Mouse (Mus musculus) macrophage (primary cell): ENCODE measurements around the gene Rsph4a. TPM values are rescaled to one million over a fixed set of nuclear protein-coding genes. Genes with fewer than 3 reads are reported as not detected.
"Not testable (repeated sequence)": the region's sequence is repeated elsewhere in the genome, so short reads cannot be mapped to it uniquely, and the experiment has no call there.

ENCODE experiments used
- H3K27ac ChIP-seq: fragments of 350-480 bp; formaldehyde crosslinking; 2 replicates; pipeline ENCODE4 v1.9.0; 2021
- H3K36me3 ChIP-seq: fragments of 350-480 bp; formaldehyde crosslinking; 2 replicates; pipeline ENCODE4 v1.9.0; 2021; ENCODE audit errors: inconsistent target
- H3K4me3 ChIP-seq: fragments of 350-480 bp; formaldehyde crosslinking; 2 replicates; pipeline ENCODE4 v1.9.0; 2021; ENCODE audit errors: inconsistent target
- H3K79me2 ChIP-seq: fragments of 350-480 bp; formaldehyde crosslinking; 2 replicates; pipeline ENCODE4 v1.9.0; 2021; ENCODE audit errors: inconsistent target
- WGBS: methylation state at CpG from one replicate; pipeline ENCODE4 v1.1.7; 2026; ENCODE audit warnings: inconsistent platforms; ENCODE audit not compliant: missing documents; 5-methylcytosine and 5-hydroxymethylcytosine counted together
- polyA plus RNA-seq: library from polyadenylated mRNA; stranded (reverse); fragments of 250-400 nt; gene quantifications from 3 replicates; pipeline ENCODE4 v1.2.4, GENCODE M21; 2018; ENCODE audit warnings: inconsistent platforms
- total RNA-seq, 78 experiments: library from RNA; depleted of rRNA; stranded (reverse); fragments of 250-400 nt; gene quantifications; 1 replicate in 9 of 78; 2 replicates in 24 of 78; 3 replicates in 43 of 78; 4 replicates in 2 of 78; pipeline ENCODE4 v1.2.4; 2018; ENCODE audit warnings: inconsistent platforms in 56 of 78

Rsph4a gene
- total RNA-seq (2018; cell fraction: chromatin; rRNA removed) = not detected
- not detected for total RNA-seq (2018; cell fraction: cytosol; rRNA removed)
- not detected for total RNA-seq (2018; cell fraction: nucleus; rRNA removed)
- not detected in 3 replicates for polyA plus RNA-seq

- WGBS = 6% methylated on average over 17 of the region's 17 CpGs
- Histone ChIP-seq H3K79me2 (no peaks in the 10 kb centered on the region), H3K4me3 (no peak within 1 kb of the TSS), H3K36me3 (no peaks in the 10 kb centered on the region), H3K27ac (no peak within 1 kb of the TSS)
Measured at GRCm38 (mm10) chr10:33904530-33905481, at the start of gene Rsph4a. Gene Rsph4a (plus strand): TSS chr10:33905111.

GRCm38 (mm10) chr10:33857421-33857820 lies 47.5 kb upstream of the Rsph4a start, which contains the start of gene Sult3a1:
Gene Sult3a1 (plus strand): TSS chr10:33857721.
- Histone ChIP-seq H3K79me2 (no peaks in the 10 kb centered on the region), H3K27ac (no peak within 1 kb of the TSS), H3K4me3 (no peak within 1 kb of the TSS), H3K36me3 (no peaks in the 10 kb centered on the region)

GRCm38 (mm10) chr10:33865994-33866393 lies 38.9 kb upstream of the Rsph4a start:
- no peak overlapping the region for H3K4me3 ChIP-seq
- H3K36me3 ChIP-seq = no peaks in the 10 kb centered on the region
- WGBS = 79% methylated on average over 2 of the region's 2 CpGs
- no peaks in the 10 kb centered on the region for H3K79me2 ChIP-seq
- no peak overlapping the region for H3K27ac ChIP-seq

- Histone ChIP-seq H3K36me3 (no peaks in the 10 kb centered on the region), H3K27ac (no peak overlapping the region), H3K79me2 (no peaks in the 10 kb centered on the region), H3K4me3 (no peak overlapping the region)
- WGBS = 14% methylated on average over 1 of the region's 1 CpGs
Measured at GRCm38 (mm10) chr10:33870441-33870840, 34.5 kb upstream of the Rsph4a start.

- no peaks in the 10 kb centered on the region for H3K36me3 ChIP-seq
- no peak overlapping the region for H3K27ac ChIP-seq
- no peak overlapping the region for H3K4me3 ChIP-seq
- 81% methylated on average over 2 of the region's 2 CpGs for WGBS
- no peaks in the 10 kb centered on the region for H3K79me2 ChIP-seq
Measured at GRCm38 (mm10) chr10:33872672-33873398, 32.1 kb upstream of the Rsph4a start.

- not testable (repeated sequence) for H3K27ac ChIP-seq, H3K36me3 ChIP-seq, H3K79me2 ChIP-seq, H3K4me3 ChIP-seq
- 93% methylated on average over 2 of the region's 2 CpGs for WGBS
Measured at GRCm38 (mm10) chr10:33882411-33882810, 22.5 kb upstream of the Rsph4a start.

GRCm38 (mm10) chr10:33901520-33901919 lies 3.4 kb upstream of the Rsph4a start:
- H3K79me2 ChIP-seq, H3K4me3 ChIP-seq, H3K36me3 ChIP-seq, H3K27ac ChIP-seq: not testable (repeated sequence)
- 100% methylated on average over 1 of the region's 1 CpGs for WGBS

GRCm38 (mm10) chr10:33905489-33905888 lies 578 bp downstream of the Rsph4a start:
- Histone ChIP-seq H3K36me3 (no peaks in the 10 kb centered on the region), H3K27ac (no peak overlapping the region), H3K4me3 (no peak overlapping the region), H3K79me2 (no peaks in the 10 kb centered on the region)
- 17% methylated on average over 6 of the region's 6 CpGs for WGBS

GRCm38 (mm10) chr10:33940702-33941101 lies 35.8 kb downstream of the Rsph4a start:
- H3K4me3 ChIP-seq = no peak overlapping the region

GRCm38 (mm10) chr10:33945390-33945789 lies 40.5 kb downstream of the Rsph4a start:
- Histone ChIP-seq H3K79me2 (peaks cover 100% of the 10 kb centered on the region), H3K36me3 (peaks cover 68% of the 10 kb centered on the region), H3K4me3 (no peak overlapping the region), H3K27ac (no peak overlapping the region)
- WGBS = 97% methylated on average over 3 of the region's 3 CpGs

More at GRCm38 (mm10) chr10:33940702-33941101, 35.8 kb downstream of the Rsph4a start:
- no peak overlapping the region for H3K27ac ChIP-seq
- peaks cover 86% of the 10 kb centered on the region for H3K36me3 ChIP-seq
- peaks cover 100% of the 10 kb centered on the region for H3K79me2 ChIP-seq

GRCm38 (mm10) chr10:33946336-33946735 lies 41.4 kb downstream of the Rsph4a start:
- Histone ChIP-seq H3K36me3 (peaks cover 61% of the 10 kb centered on the region), H3K27ac (no peak overlapping the region), H3K79me2 (peaks cover 95% of the 10 kb centered on the region), H3K4me3 (no peak overlapping the region)
- 100% methylated on average over 2 of the region's 2 CpGs for WGBS

- Histone ChIP-seq H3K36me3 (peaks cover 28% of the 10 kb centered on the region), H3K4me3 (peak within 1 kb of the TSS; percentile 82), H3K27ac (peak within 1 kb of the TSS; percentile 66), H3K79me2 (peaks cover 48% of the 10 kb centered on the region)
- under 1% methylated on average over 41 of the region's 42 CpGs for WGBS
Measured at GRCm38 (mm10) chr10:33950803-33951583, 46.1 kb downstream of the Rsph4a start, which contains the start of gene Zup1. Gene Zup1 (minus strand): TSS chr10:33951269.

- H3K36me3 ChIP-seq = peaks cover 16% of the 10 kb centered on the region
- H3K4me3 ChIP-seq = no peak overlapping the region
- H3K27ac ChIP-seq = no peak overlapping the region
- 82% methylated on average over 3 of the region's 3 CpGs for WGBS
- H3K79me2 ChIP-seq = peaks cover 33% of the 10 kb centered on the region
Measured at GRCm38 (mm10) chr10:33952509-33952908, 47.6 kb downstream of the Rsph4a start.
